Mouse (Mus musculus): ENCODE results near the gene Fam117a. TPM values are rescaled to one million over a fixed set of nuclear protein-coding genes. Genes with fewer than 3 reads are reported as not detected.

Fam117a gene
- polyA plus RNA-seq, 1 experiment from 2014 or later = 11.8 TPM

- Histone ChIP-seq H3K9ac (ENCODE audit: low read length) (no peak overlapping the region), H3K9me3 (ENCODE audit: control insufficient read depth, low read length) (no peaks in the 10 kb centered on the region), H3K36me3 (ENCODE audit: control insufficient read depth, insufficient read depth, low read length) (no peaks in the 10 kb centered on the region), H3K4me1 (ENCODE audit: control insufficient read depth, insufficient read depth, low read length) (0 out of 2 replicates have a peak, but pooled peaks cover 5% of the 10 kb centered on the region), H3K27ac (ENCODE audit: low read depth, low read length) (no peak overlapping the region), H3K27me3 (ENCODE audit: control insufficient read depth, insufficient read depth, low read length) (no peaks in the 10 kb centered on the region), H3K4me3 (ENCODE audit: low read depth, low read length) (no peak overlapping the region), H3K4me2 (ENCODE audit: low read depth) (no peak overlapping the region)
- DNase-seq (ENCODE audit: low spot score) (peak; percentile 40), ATAC-seq (ENCODE audit: insufficient read depth, low FRiP score, low TSS enrichment) (no peak)
- 50% methylated on average over 10 of the region's 10 CpGs for WGBS
Measured at GRCm38 (mm10) chr11:95324181-95324580, 12.6 kb upstream of the Fam117a start.

DNA sequence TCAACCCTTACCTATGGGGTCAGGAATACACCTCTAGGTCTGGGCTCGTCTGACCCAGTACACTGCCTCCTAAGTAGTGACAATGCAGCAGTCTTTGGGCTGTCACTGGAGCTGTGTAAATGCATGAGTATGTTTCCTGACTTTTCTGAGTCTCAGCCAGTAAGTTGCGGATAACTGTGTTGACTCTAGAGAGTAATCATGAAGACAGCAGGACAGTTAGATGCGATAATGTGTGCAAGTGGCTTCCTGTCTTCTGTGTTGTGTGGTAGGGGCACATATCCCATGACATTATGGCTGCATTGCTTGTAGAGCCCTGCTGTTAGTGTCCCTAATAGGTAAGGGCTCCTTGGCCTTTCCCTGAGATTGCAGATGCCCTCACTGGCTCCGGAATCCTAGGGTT lies 11.0 kb upstream of the Fam117a start:
- Histone ChIP-seq H3K4me3 (ENCODE audit: low read depth, low read length) (no peak overlapping the region), H3K4me2 (ENCODE audit: low read depth) (no peak overlapping the region), H3K9me3 (ENCODE audit: control insufficient read depth, low read length) (no peaks in the 10 kb centered on the region), H3K9ac (ENCODE audit: low read length) (no peak overlapping the region), H3K27ac (ENCODE audit: low read depth, low read length) (no peak overlapping the region), H3K36me3 (ENCODE audit: control insufficient read depth, insufficient read depth, low read length) (no peaks in the 10 kb centered on the region), H3K27me3 (ENCODE audit: control insufficient read depth, insufficient read depth, low read length) (no peaks in the 10 kb centered on the region), H3K4me1 (ENCODE audit: control insufficient read depth, insufficient read depth, low read length) (0 out of 2 replicates have a peak, but pooled peaks cover 5% of the 10 kb centered on the region)
- WGBS = 91% methylated on average over 4 of the region's 4 CpGs
- no peak for ATAC-seq (ENCODE audit: insufficient read depth, low FRiP score, low TSS enrichment)
- no peak for DNase-seq (ENCODE audit: low spot score)

DNA sequence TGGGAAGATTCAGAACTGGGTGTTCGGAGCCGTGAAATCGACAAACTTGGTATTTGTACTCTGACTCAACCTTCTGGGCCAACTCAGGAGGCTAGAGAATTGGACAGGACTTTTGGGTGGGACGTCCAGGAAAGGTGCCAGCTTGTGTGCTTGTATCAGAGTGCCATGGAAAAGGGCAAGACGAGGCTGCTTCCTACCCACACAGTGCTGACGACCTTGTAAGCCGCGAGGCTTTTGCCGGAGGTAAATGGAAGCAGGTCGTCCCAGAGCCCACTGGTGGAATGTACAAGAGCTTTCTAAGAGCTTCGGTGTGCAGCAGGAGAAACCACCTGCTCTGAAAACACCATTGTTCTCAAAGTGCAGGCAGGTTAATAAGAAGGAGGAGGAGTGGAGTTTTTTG lies 10.6 kb upstream of the Fam117a start:
- no peaks in the 10 kb centered on the region for H3K9me3 ChIP-seq (ENCODE audit: control insufficient read depth, low read length)
- no peaks in the 10 kb centered on the region for H3K27me3 ChIP-seq (ENCODE audit: control insufficient read depth, insufficient read depth, low read length)
- 0 out of 2 replicates have a peak, but pooled peaks cover 5% of the 10 kb centered on the region for H3K4me1 ChIP-seq (ENCODE audit: control insufficient read depth, insufficient read depth, low read length)
- 84% methylated on average over 11 of the region's 11 CpGs for WGBS
- no peak overlapping the region for H3K27ac ChIP-seq (ENCODE audit: low read depth, low read length)
- no peak overlapping the region for H3K4me2 ChIP-seq (ENCODE audit: low read depth)
- DNase-seq (ENCODE audit: low spot score) = no peak
- no peak overlapping the region for H3K9ac ChIP-seq (ENCODE audit: low read length)
- ATAC-seq (ENCODE audit: insufficient read depth, low FRiP score, low TSS enrichment) = no peak
- H3K36me3 ChIP-seq (ENCODE audit: control insufficient read depth, insufficient read depth, low read length) = no peaks in the 10 kb centered on the region
- no peak overlapping the region for H3K4me3 ChIP-seq (ENCODE audit: low read depth, low read length)

- Histone ChIP-seq H3K36me3 (ENCODE audit: control insufficient read depth, insufficient read depth, low read length) (no peaks in the 10 kb centered on the region), H3K27ac (ENCODE audit: low read depth, low read length) (no peak overlapping the region), H3K4me1 (ENCODE audit: control insufficient read depth, insufficient read depth, low read length) (0 out of 2 replicates have a peak, but pooled peaks cover 5% of the 10 kb centered on the region), H3K4me3 (ENCODE audit: low read depth, low read length) (no peak overlapping the region), H3K4me2 (ENCODE audit: low read depth) (no peak overlapping the region), H3K9me3 (ENCODE audit: control insufficient read depth, low read length) (no peaks in the 10 kb centered on the region), H3K9ac (ENCODE audit: low read length) (no peak overlapping the region), H3K27me3 (ENCODE audit: control insufficient read depth, insufficient read depth, low read length) (no peaks in the 10 kb centered on the region)
- ATAC-seq (ENCODE audit: insufficient read depth, low FRiP score, low TSS enrichment) (no peak), DNase-seq (ENCODE audit: low spot score) (no peak)
- 80% methylated on average over 5 of the region's 5 CpGs for WGBS
Measured at GRCm38 (mm10) chr11:95328629-95329028, 8.2 kb upstream of the Fam117a start.

GRCm38 (mm10) chr11:95330662-95331061 lies 6.2 kb upstream of the Fam117a start:
- no peaks in the 10 kb centered on the region for H3K36me3 ChIP-seq (ENCODE audit: control insufficient read depth, insufficient read depth, low read length)
- no peaks in the 10 kb centered on the region for H3K4me1 ChIP-seq (ENCODE audit: control insufficient read depth, insufficient read depth, low read length)
- ATAC-seq (ENCODE audit: insufficient read depth, low FRiP score, low TSS enrichment) = no peak
- no peak for DNase-seq (ENCODE audit: low spot score)
- 81% methylated on average over 1 of the region's 1 CpGs for WGBS
- no peaks in the 10 kb centered on the region for H3K9me3 ChIP-seq (ENCODE audit: control insufficient read depth, low read length)
- no peak overlapping the region for H3K9ac ChIP-seq (ENCODE audit: low read length)
- no peak overlapping the region for H3K27ac ChIP-seq (ENCODE audit: low read depth, low read length)
- no peaks in the 10 kb centered on the region for H3K27me3 ChIP-seq (ENCODE audit: control insufficient read depth, insufficient read depth, low read length)
- H3K4me2 ChIP-seq (ENCODE audit: low read depth) = no peak overlapping the region
- no peak overlapping the region for H3K4me3 ChIP-seq (ENCODE audit: low read depth, low read length)

GRCm38 (mm10) chr11:95333209-95333608 lies 3.6 kb upstream of the Fam117a start:
- ATAC-seq (ENCODE audit: insufficient read depth, low FRiP score, low TSS enrichment) (no peak), DNase-seq (ENCODE audit: low spot score) (no peak)
- no peak overlapping the region for H3K27ac ChIP-seq (ENCODE audit: low read depth, low read length)
- H3K4me1 ChIP-seq (ENCODE audit: control insufficient read depth, insufficient read depth, low read length) = peaks cover 5% of the 10 kb centered on the region; the same call in 1 of the 2 replicates
- H3K36me3 ChIP-seq (ENCODE audit: control insufficient read depth, insufficient read depth, low read length) = no peaks in the 10 kb centered on the region
- H3K9me3 ChIP-seq (ENCODE audit: control insufficient read depth, low read length) = no peaks in the 10 kb centered on the region
- H3K9ac ChIP-seq (ENCODE audit: low read length) = no peak overlapping the region
- H3K4me3 ChIP-seq (ENCODE audit: low read depth, low read length) = no peak overlapping the region
- WGBS = 64% methylated on average over 4 of the region's 4 CpGs
- H3K27me3 ChIP-seq (ENCODE audit: control insufficient read depth, insufficient read depth, low read length) = no peaks in the 10 kb centered on the region
- no peak overlapping the region for H3K4me2 ChIP-seq (ENCODE audit: low read depth)

GRCm38 (mm10) chr11:95333805-95334204 lies 3.0 kb upstream of the Fam117a start:
- Histone ChIP-seq H3K4me3 (ENCODE audit: low read depth, low read length) (no peak overlapping the region), H3K27ac (ENCODE audit: low read depth, low read length) (no peak overlapping the region), H3K9me3 (ENCODE audit: control insufficient read depth, low read length) (no peaks in the 10 kb centered on the region), H3K4me2 (ENCODE audit: low read depth) (no peak overlapping the region), H3K9ac (ENCODE audit: low read length) (no peak overlapping the region), H3K4me1 (ENCODE audit: control insufficient read depth, insufficient read depth, low read length) (peaks cover 5% of the 10 kb centered on the region; the same call in 1 of the 2 replicates), H3K36me3 (ENCODE audit: control insufficient read depth, insufficient read depth, low read length) (no peaks in the 10 kb centered on the region), H3K27me3 (ENCODE audit: control insufficient read depth, insufficient read depth, low read length) (no peaks in the 10 kb centered on the region)
- ATAC-seq (ENCODE audit: insufficient read depth, low FRiP score, low TSS enrichment) (no peak), DNase-seq (ENCODE audit: low spot score) (no peak)
- WGBS = 83% methylated on average over 9 of the region's 9 CpGs

DNA sequence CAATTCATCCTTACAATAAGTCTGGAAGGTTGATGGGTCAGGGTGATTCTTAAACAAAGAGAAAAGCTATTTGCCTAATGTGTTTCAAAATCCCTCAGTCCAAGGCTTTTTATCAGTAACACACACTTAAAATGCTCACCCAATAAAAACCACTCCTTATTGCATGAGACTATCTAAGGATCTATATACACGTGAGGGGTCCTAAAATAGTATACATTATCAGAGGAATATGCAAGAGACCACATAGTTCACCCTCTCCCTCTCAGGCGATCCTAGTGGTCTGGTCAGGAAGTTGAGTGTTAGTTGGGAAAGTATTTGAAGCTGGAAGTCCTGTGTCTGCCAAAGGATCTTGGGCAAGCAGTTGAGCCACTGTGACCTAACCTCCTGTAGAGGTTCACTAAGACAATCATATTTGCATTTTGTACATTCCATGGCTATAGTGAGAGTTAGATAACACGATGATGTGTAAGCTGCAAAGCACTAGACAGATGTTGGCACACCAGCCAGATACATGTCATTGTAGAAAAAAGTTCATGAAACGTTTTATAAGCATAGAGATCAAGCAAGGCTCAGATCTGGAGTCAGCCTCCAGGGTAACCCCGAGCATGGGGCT lies 2.3 kb upstream of the Fam117a start:
- Histone ChIP-seq H3K4me2 (ENCODE audit: low read depth) (no peak overlapping the region), H3K27me3 (ENCODE audit: control insufficient read depth, insufficient read depth, low read length) (no peaks in the 10 kb centered on the region), H3K9me3 (ENCODE audit: control insufficient read depth, low read length) (no peaks in the 10 kb centered on the region), H3K27ac (ENCODE audit: low read depth, low read length) (no peak overlapping the region), H3K36me3 (ENCODE audit: control insufficient read depth, insufficient read depth, low read length) (no peaks in the 10 kb centered on the region), H3K9ac (ENCODE audit: low read length) (no peak overlapping the region), H3K4me3 (ENCODE audit: low read depth, low read length) (no peak overlapping the region), H3K4me1 (ENCODE audit: control insufficient read depth, insufficient read depth, low read length) (peaks cover 11% of the 10 kb centered on the region)
- WGBS = 70% methylated on average over 5 of the region's 5 CpGs
- ATAC-seq (ENCODE audit: insufficient read depth, low FRiP score, low TSS enrichment) = no peak
- no peak for DNase-seq (ENCODE audit: low spot score)

DNA sequence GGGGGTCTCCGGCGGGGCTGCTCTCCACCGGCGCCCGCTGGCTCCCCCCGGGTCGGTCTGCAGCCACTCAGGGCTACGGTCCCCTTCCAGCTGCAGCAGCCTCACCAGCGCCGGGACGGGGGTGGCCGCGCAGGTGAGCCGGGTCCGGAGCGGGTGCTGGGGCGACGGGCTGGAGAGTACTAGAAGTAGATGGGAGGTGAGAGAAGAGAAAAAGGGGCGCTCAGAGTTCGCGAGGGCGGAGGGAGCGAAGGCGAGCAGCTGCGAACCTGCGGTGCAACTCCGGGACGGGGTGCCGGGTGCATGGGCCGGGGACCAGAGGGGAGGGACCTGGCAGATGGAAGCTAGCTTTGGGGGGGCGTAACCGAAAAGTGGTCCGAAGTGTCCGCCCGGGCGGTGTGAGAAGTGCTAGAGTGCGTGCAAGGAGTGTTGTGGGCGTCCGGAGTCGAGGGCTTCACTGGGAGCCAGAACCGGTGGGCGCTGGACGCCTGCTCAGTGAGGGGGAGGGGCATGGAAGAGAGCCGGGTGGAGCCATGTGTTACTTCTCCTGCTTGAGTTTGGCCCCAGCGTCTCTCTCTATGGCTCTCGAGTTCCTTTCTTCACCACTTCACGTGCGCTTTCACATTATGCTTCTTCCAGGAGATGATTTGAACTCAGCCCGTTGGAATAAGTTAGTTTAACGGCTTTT lies 453 bp downstream of the Fam117a start:
- ATAC-seq (ENCODE audit: insufficient read depth, low FRiP score, low TSS enrichment) (peak; percentile 70), DNase-seq (ENCODE audit: low spot score) (peak; percentile 77)
- WGBS = under 1% methylated on average over 45 of the region's 50 CpGs
- H3K4me2 ChIP-seq (ENCODE audit: low read depth) = peak overlapping the region; percentile 89
- peak overlapping the region; percentile 87 for H3K4me3 ChIP-seq (ENCODE audit: low read depth, low read length)
- no peaks in the 10 kb centered on the region for H3K9me3 ChIP-seq (ENCODE audit: control insufficient read depth, low read length)
- H3K36me3 ChIP-seq (ENCODE audit: control insufficient read depth, insufficient read depth, low read length) = no peaks in the 10 kb centered on the region
- H3K27me3 ChIP-seq (ENCODE audit: control insufficient read depth, insufficient read depth, low read length) = no peaks in the 10 kb centered on the region
- H3K27ac ChIP-seq (ENCODE audit: low read depth, low read length) = no peak overlapping the region; the same call in 1 of the 2 replicates
- peak overlapping the region; percentile 78 for H3K9ac ChIP-seq (ENCODE audit: low read length)
- H3K4me1 ChIP-seq (ENCODE audit: control insufficient read depth, insufficient read depth, low read length) = peaks cover 13% of the 10 kb centered on the region

All from neural tube, embryonic 11.5 days (tissue).